Mouse (Mus musculus) olfactory bulb, adult 2 months (tissue): ENCODE results near the gene Calr4.

Source experiments
- CTCF ChIP-seq: fragments of 200-500 bp; IDR thresholded peaks from 2 replicates; pipeline ENCODE4 v1.5.1; 2012; ENCODE audit warnings: low read depth, mild to moderate bottlenecking, low read length, moderate library complexity; ENCODE audit not compliant: insufficient read depth
- POLR2A ChIP-seq: fragments of 200-500 bp; IDR thresholded peaks from 2 replicates; pipeline ENCODE4 v1.6.1; 2012; ENCODE audit warnings: mild to moderate bottlenecking, low read depth, low read length, moderate library complexity; ENCODE audit not compliant: insufficient read depth

DNA sequence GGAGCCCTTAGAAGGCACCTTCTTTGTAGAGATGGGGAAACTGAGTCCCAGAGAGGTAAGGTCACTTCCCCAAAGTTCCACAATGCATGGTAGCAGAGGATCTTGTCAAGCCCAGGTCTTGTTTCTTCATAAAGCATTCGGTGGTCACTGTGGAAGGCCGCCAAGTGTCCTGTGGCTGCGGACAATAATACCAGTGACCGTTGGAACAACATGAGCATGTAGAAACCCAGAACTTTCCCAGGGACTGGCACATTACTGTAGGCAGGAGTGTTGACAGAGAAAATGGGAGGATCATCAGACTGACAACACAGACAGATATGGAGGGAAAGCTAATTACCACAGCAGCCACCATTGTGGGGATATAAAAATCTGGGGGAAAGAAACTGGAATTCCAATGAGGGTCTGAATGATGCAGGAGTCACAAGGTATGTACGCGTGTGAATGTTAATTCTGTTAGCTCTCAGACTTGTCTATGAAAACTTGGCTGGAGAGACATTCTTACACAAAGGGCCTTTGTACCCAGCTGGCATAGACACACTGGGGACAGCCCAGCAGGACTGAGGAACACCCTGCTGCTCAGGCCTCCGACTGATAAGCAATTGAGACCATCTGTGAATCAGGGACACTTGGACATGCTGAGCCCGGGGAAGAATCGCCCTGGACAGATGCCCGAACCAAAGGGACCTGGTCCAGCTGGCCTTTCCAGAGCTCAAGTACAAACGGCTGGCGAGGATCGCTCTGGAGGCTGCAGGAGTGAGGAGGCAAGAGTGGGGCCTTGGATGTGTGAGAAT is 9.3 kb upstream of the Calr4 start:
- TF ChIP-seq POLR2A (no peak), CTCF (no peak)
